Comparison of ENCODE assay signal across 8 mouse cellular contexts in genomic region chr3:41408821-41409737, GRCm38 (mm10).
DNase-seq lines count a peak whose midpoint lies in the region; ATAC-seq and TF ChIP-seq lines count a peak whose summit lies in the region.

No protein-coding gene starts in this region.

- H3K4me2 ChIP-seq in heart, embryonic 11.5 days = peak overlapping the region; percentile 67
- peak overlapping the region; percentile 70 for H3K4me2 ChIP-seq in kidney, embryonic 16.5 days (replicated peaks; ENCODE audit: low read depth, low read length)

- H3K9me3 ChIP-seq in heart, embryonic 11.5 days (replicated peaks; ENCODE audit: control insufficient read depth, low read length) = no peaks in the 10 kb centered on the region
- H3K9me3 ChIP-seq in kidney, embryonic 16.5 days (ENCODE audit: low read length) = no peaks in the 10 kb centered on the region
- no peaks in the 10 kb centered on the region for H3K9me3 ChIP-seq in midbrain, embryonic 10.5 days (replicated peaks)

- no peak overlapping the region for H3K4me3 ChIP-seq in bone marrow macrophage, adult 2 months (ENCODE audit: insufficient read depth, low read length)
- H3K4me3 ChIP-seq in heart, embryonic 11.5 days (ENCODE audit: low read depth, low read length) = peak overlapping the region; percentile 36
- H3K4me3 ChIP-seq in kidney, embryonic 16.5 days (ENCODE audit: low read length) = peak overlapping the region; percentile 45
- peak overlapping the region; percentile 55 for H3K4me3 ChIP-seq in midbrain, embryonic 10.5 days

- H3K4me1 ChIP-seq in bone marrow macrophage, adult 2 months (ENCODE audit: control insufficient read depth, insufficient read depth, low read length) = peaks cover 32% of the 10 kb centered on the region
- peaks cover 8% of the 10 kb centered on the region for H3K4me1 ChIP-seq in heart, embryonic 11.5 days (ENCODE audit: control insufficient read depth, insufficient read depth, low read length)
- H3K4me1 ChIP-seq in kidney, embryonic 16.5 days (ENCODE audit: insufficient read depth, low read length) = peaks cover 11% of the 10 kb centered on the region; the same call in 1 of the 2 replicates
- peaks cover 14% of the 10 kb centered on the region for H3K4me1 ChIP-seq in midbrain, embryonic 10.5 days

- no peak for TF ChIP-seq POLR2A in bone marrow macrophage, adult 2 months (IDR thresholded peaks at IDR 0.05; ENCODE audit: borderline replicate concordance, low read depth, low read length)

- peak; percentile 81 for ATAC-seq in heart, embryonic 11.5 days (replicated peaks; ENCODE audit: insufficient number of reproducible peaks, low FRiP score, low TSS enrichment)
- ATAC-seq in kidney, embryonic 16.5 days (ENCODE audit: low FRiP score, low TSS enrichment) = peak; percentile 77

- no peaks in the 10 kb centered on the region for H3K27me3 ChIP-seq in heart, embryonic 11.5 days (ENCODE audit: control insufficient read depth, insufficient read depth, low read length)
- no peaks in the 10 kb centered on the region for H3K27me3 ChIP-seq in kidney, embryonic 16.5 days (ENCODE audit: insufficient read depth, low read length)
- 0 out of 2 replicates have a peak, but pooled peaks cover 8% of the 10 kb centered on the region for H3K27me3 ChIP-seq in midbrain, embryonic 10.5 days (ENCODE audit: low read depth, poor library complexity, severe bottlenecking)

- peak; percentile 13 to 22 for DNase-seq in layer of hippocampus, postnatal 14 days (ENCODE audit: low spot score in 2 of 2)
- DNase-seq in layer of hippocampus, postnatal 25 days (ENCODE audit: extremely low spot score in 1 of 2, low spot score in 1 of 2) = no peak
- DNase-seq in midbrain, embryonic 10.5 days (ENCODE audit: low spot score) = peak; percentile 33
- peak; percentile 22 for DNase-seq in urinary bladder, postnatal 25 days (ENCODE audit: low spot score)
- no peak for DNase-seq in gastrocnemius, postnatal 36 days

- TF ChIP-seq CTCF in bone marrow macrophage, adult 2 months (IDR thresholded peaks at IDR 0.05; ENCODE audit: low read depth, low read length) = no peak

- peak overlapping the region; percentile 76 for H3K9ac ChIP-seq in heart, embryonic 11.5 days (ENCODE audit: low read depth, low read length)
- H3K9ac ChIP-seq in kidney, embryonic 16.5 days (replicated peaks; ENCODE audit: low read length) = peak overlapping the region; percentile 68

- 7% methylated on average over 15 of the region's 15 CpGs for WGBS in heart, embryonic 11.5 days (ENCODE audit: insufficient replicate concordance)
- 17% methylated on average over 15 of the region's 15 CpGs for WGBS in kidney, embryonic 16.5 days
- 27% methylated on average over 15 of the region's 15 CpGs for WGBS in midbrain, embryonic 10.5 days

- H3K27ac ChIP-seq in bone marrow macrophage, adult 2 months (ENCODE audit: insufficient read depth, low read depth, low read length) = 0 out of 2 replicates have a peak overlapping the region, but pooled peaks have one; percentile 1
- peak overlapping the region; percentile 77 for H3K27ac ChIP-seq in heart, embryonic 11.5 days (ENCODE audit: low read depth, low read length)
- H3K27ac ChIP-seq in kidney, embryonic 16.5 days (ENCODE audit: low read length) = 0 out of 2 replicates have a peak overlapping the region, but pooled peaks have one; percentile 38
- peak overlapping the region; percentile 81 for H3K27ac ChIP-seq in midbrain, embryonic 10.5 days (replicated peaks)

- no peaks in the 10 kb centered on the region for H3K36me3 ChIP-seq in heart, embryonic 11.5 days (ENCODE audit: control insufficient read depth, insufficient read depth, low read length)
- no peaks in the 10 kb centered on the region for H3K36me3 ChIP-seq in kidney, embryonic 16.5 days (ENCODE audit: insufficient read depth, low read length)
- H3K36me3 ChIP-seq in midbrain, embryonic 10.5 days = no peaks in the 10 kb centered on the region

- intact Hi-C loops in gastrocnemius, postnatal 36 days (cut with DNase I) = loop anchor here (5.0 kb wide), 1 partner anchor 42 kb away; no protein-coding TSS in a partner anchor

Comparison
In these comparisons a context has a peak if more than half of its experiments do, and no peak if none do; other contexts are left out.
1. DNase-seq: peak in layer of hippocampus, postnatal 14 days (2 of 2), midbrain, embryonic 10.5 days (single experiment) and urinary bladder, postnatal 25 days (single experiment); none in layer of hippocampus, postnatal 25 days (0 of 2) and gastrocnemius, postnatal 36 days (0 of 2).
2. H3K27ac ChIP-seq: peak in every context shown above with its lines; median percentile 81 in midbrain, embryonic 10.5 days; 77 in heart, embryonic 11.5 days; 38 in kidney, embryonic 16.5 days; 1 in bone marrow macrophage, adult 2 months.